Mouse (Mus musculus) hindbrain, embryonic 14.5 days (tissue): ENCODE results near the gene Treml1. TPM values are rescaled to one million over a fixed set of nuclear protein-coding genes. Genes with fewer than 3 reads are reported as not detected.

Experiments
- ATAC-seq: fragments of 200-750 bp; cut with Nextera tagmentation; 2 replicates; pipeline ENCODE4 v1.8.0; 2017; ENCODE audit warnings: moderate number of reproducible peaks, mild to moderate bottlenecking, moderate TSS enrichment, moderate library complexity; ENCODE audit not compliant: low FRiP score
- DNase-seq: peaks from one replicate; pipeline ENCODE4 v3.0.0-alpha.2; 2015; ENCODE audit warnings: low spot score
- H3K27ac ChIP-seq: fragments of 300-500 bp; sonication (generic); 2 replicates; pipeline ENCODE4 v1.5.1; 2014; ENCODE audit warnings: mild to moderate bottlenecking, moderate library complexity
- H3K27me3 ChIP-seq: fragments of 300-500 bp; sonication (generic); 2 replicates; pipeline ENCODE4 v1.6.1; 2014; ENCODE audit warnings: mild to moderate bottlenecking, low read length, mixed read lengths; ENCODE audit not compliant: control insufficient read depth, insufficient read depth
- H3K36me3 ChIP-seq: fragments of 300-500 bp; sonication (generic); replicated peaks from 2 replicates; pipeline ENCODE4 v1.6.1; 2014; ENCODE audit not compliant: control insufficient read depth, insufficient read depth
- H3K4me1 ChIP-seq: fragments of 300-500 bp; sonication (generic); replicated peaks from 2 replicates; pipeline ENCODE4 v1.6.1; 2014; ENCODE audit warnings: antibody characterized with exemption, low read length, mixed read lengths; ENCODE audit not compliant: control insufficient read depth, insufficient read depth
- H3K4me2 ChIP-seq: fragments of 300-500 bp; sonication (generic); replicated peaks from 2 replicates; pipeline ENCODE4 v1.6.1; 2014; ENCODE audit warnings: mild to moderate bottlenecking, moderate library complexity
- H3K4me3 ChIP-seq: fragments of 300-500 bp; sonication (generic); replicated peaks from 2 replicates; pipeline ENCODE4 v1.5.1; 2014; ENCODE audit warnings: mild to moderate bottlenecking, low read length
- H3K9ac ChIP-seq: fragments of 300-500 bp; sonication (generic); 2 replicates; pipeline ENCODE4 v1.6.1; 2014
- H3K9me3 ChIP-seq: fragments of 300-500 bp; sonication (generic); 2 replicates; pipeline ENCODE4 v1.6.1; 2016; ENCODE audit warnings: low read length; ENCODE audit not compliant: control insufficient read depth
- WGBS: fragments of 180-500 bp; shearing (Covaris S2); extraction: QIAGEN DNeasy Blood & Tissue Kit; methylation state at CpG from one replicate; pipeline ENCODE4 v1.1.7; 2014; 5-methylcytosine and 5-hydroxymethylcytosine counted together
- polyA plus RNA-seq: library from polyadenylated mRNA; unstranded; fragments of >200 nt; fragmentation: Nextera tagmentation; extraction: Ambion mirVana; gene quantifications from 2 replicates; pipeline ENCODE4 v1.2.1, GENCODE M21; 2014

Treml1 gene
- polyA plus RNA-seq, 1 experiment from 2014 or later: 0.37 TPM

DNA sequence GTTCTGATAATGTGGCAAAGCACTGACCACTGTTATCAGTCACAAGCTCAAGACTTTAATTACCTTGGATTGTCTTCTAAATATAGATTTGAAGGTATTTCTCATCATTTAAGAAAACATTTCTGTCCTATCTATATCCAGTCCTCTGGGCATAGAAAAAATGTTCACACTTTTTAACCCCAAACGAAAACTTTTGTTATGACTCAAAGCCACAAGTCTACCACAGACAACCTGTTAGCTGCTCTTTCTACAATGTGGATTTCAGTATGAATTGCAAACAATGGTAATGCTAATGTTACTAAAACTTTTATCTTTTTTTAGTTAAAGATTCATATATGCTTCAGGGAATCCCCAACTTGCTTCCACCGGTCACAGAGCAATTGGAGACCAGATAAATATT, 27.2 kb upstream of the Treml1 start:
- Histone ChIP-seq H3K9me3 (no peaks in the 10 kb centered on the region), H3K4me1 (no peaks in the 10 kb centered on the region), H3K27ac (no peak overlapping the region), H3K4me3 (no peak overlapping the region), H3K9ac (no peak overlapping the region), H3K27me3 (no peaks in the 10 kb centered on the region), H3K4me2 (no peak overlapping the region), H3K36me3 (no peaks in the 10 kb centered on the region)
- no peak for DNase-seq
- WGBS: 93% methylated on average over 2 of the region's 2 CpGs
- ATAC-seq: no peak

DNA sequence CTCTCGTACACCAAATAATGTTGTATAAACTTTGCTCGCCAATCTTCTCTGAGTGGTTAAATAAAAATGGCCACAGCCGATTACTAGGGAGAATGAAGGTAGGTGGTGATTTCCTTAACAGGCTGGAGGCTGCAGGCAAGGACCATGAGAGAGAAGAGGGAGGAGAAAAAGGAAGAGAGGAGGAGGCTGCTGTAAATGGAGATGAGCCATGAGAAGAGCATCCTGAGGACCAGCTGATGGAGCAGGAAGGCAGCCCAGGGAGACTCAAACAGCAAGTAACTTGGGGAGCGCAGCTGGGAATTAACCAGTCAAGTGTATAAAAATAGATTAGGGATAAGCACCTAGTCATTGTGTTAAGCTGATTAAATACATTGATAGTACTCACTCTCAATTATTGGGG, 25.5 kb upstream of the Treml1 start:
- Histone ChIP-seq H3K36me3 (no peaks in the 10 kb centered on the region), H3K9ac (no peak overlapping the region), H3K27ac (no peak overlapping the region), H3K4me2 (no peak overlapping the region), H3K9me3 (no peaks in the 10 kb centered on the region), H3K27me3 (no peaks in the 10 kb centered on the region), H3K4me3 (no peak overlapping the region), H3K4me1 (no peaks in the 10 kb centered on the region)
- DNase-seq (no peak), ATAC-seq (no peak)
- WGBS: 95% methylated on average over 4 of the region's 4 CpGs

DNA sequence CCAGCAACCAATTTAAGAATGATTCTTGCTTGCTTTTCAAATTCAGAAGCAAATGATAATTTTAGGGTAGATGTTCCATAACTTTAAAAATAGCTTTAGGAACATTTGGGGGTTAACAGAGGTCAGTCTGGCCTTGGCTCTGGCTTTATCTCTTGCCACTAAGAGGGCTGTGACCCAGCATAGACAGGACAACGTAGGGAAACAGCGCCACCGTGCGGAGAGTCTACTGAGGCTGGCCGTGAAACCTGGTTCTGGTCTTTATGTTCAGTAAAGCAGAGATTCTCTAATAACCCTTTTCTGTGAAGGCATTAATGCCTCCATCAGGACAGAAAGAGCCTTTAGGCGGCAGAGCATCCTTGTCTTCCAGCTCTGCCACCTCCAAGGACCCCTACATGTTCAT, 22.9 kb upstream of the Treml1 start:
- H3K36me3 ChIP-seq: no peaks in the 10 kb centered on the region
- H3K27ac ChIP-seq: no peak overlapping the region
- ATAC-seq (no peak), DNase-seq (peak; percentile 77)
- H3K27me3 ChIP-seq: no peaks in the 10 kb centered on the region
- no peaks in the 10 kb centered on the region for H3K9me3 ChIP-seq
- H3K4me3 ChIP-seq: no peak overlapping the region
- H3K4me1 ChIP-seq: no peaks in the 10 kb centered on the region
- WGBS: 4% methylated on average over 6 of the region's 6 CpGs
- no peak overlapping the region for H3K4me2 ChIP-seq
- no peak overlapping the region for H3K9ac ChIP-seq

DNA sequence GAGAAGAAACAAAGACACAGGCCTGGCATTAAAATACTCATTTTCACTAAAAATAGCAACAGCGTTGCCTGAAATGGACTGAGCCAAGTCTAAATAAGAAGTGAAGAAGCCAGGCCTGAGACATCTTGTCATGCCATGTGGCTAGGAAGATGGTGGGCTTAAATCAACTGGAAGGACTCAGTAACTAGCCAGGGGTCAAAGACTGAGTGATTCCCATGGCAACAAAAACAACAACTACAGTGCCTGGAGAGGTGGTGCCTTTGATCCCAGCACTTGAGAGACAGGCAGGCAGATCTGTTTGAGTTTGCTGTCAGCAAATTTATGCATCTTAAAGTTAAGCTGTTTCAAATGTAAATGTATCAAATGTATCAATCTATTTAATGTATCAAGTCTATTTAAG, 19.4 kb upstream of the Treml1 start:
- Histone ChIP-seq H3K4me3 (no peak overlapping the region), H3K4me1 (no peaks in the 10 kb centered on the region), H3K36me3 (no peaks in the 10 kb centered on the region), H3K9me3 (no peaks in the 10 kb centered on the region), H3K9ac (no peak overlapping the region), H3K4me2 (no peak overlapping the region), H3K27me3 (no peaks in the 10 kb centered on the region), H3K27ac (no peak overlapping the region)
- DNase-seq (no peak), ATAC-seq (no peak)
- WGBS: 88% methylated on average over 1 of the region's 1 CpGs

DNA sequence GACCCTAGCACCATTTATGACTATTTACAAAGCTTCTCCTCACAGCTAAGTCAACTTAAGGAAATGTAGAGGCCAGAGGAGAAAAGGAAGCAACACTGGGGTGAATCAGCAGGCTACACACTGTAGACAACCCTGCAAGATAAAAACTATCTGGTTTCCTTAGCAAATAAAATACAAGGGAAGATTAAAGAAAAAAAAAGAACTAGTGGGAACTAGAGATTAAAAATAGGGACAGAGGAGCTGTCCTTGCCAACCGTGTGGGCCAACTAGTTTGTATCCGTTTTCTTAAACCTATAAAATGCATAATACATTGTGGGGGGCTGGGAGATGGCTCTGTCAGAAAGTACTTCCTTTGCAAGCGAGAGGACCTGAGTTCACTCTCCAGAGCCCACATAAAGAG, 17.8 kb upstream of the Treml1 start:
- no peak overlapping the region for H3K4me3 ChIP-seq
- ATAC-seq: no peak
- H3K4me2 ChIP-seq: no peak overlapping the region
- H3K36me3 ChIP-seq: no peaks in the 10 kb centered on the region
- H3K9ac ChIP-seq: no peak overlapping the region
- H3K9me3 ChIP-seq: no peaks in the 10 kb centered on the region
- no peak overlapping the region for H3K27ac ChIP-seq
- no peaks in the 10 kb centered on the region for H3K4me1 ChIP-seq
- no peaks in the 10 kb centered on the region for H3K27me3 ChIP-seq
- no peak for DNase-seq
- WGBS: 91% methylated on average over 3 of the region's 3 CpGs

DNA sequence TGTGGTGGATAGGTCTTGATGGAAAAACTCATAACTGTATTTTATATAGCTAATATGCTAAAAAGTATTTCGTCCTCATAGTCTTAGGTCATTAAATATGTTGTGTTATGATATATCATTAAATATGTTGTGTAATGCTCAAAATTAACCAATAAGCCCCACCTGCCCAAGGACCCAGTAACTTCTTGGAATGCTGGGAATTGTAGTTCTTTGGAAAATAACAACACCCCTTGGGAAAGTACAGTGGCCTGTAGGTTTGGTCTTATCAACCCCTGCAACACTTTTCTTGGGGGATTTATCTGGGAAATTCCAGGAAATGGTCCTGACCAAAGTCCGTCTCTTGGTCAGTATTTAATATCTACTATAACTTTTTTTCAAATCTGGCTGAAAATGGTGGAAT, 16.7 kb upstream of the Treml1 start:
- ATAC-seq: no peak
- Histone ChIP-seq H3K27me3 (no peaks in the 10 kb centered on the region), H3K27ac (no peak overlapping the region)

DNA sequence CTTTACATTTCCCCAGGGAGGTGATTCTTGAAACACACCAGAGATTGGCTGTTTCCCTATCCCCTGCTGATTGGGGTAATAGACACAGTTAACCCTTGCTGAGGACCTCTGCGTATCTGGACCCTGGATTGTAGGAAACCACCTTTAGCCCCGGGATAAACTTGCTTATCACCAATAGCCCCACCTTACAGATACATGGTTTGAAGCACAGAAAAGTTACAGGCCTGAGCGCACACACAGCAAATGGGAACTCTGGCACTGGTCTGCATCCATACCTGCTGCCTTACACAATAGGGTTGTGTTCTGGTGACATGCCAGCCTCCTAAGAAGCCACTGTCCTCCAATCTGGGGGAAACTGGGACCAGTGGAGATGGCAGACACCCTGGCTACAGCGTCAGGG, 13.9 kb upstream of the Treml1 start:
- Histone ChIP-seq H3K4me3 (no peak overlapping the region), H3K9ac (no peak overlapping the region), H3K4me1 (no peaks in the 10 kb centered on the region), H3K36me3 (no peaks in the 10 kb centered on the region), H3K27ac (no peak overlapping the region), H3K9me3 (no peaks in the 10 kb centered on the region), H3K27me3 (no peaks in the 10 kb centered on the region), H3K4me2 (no peak overlapping the region)
- no peak for ATAC-seq
- DNase-seq: no peak
- 80% methylated on average over 4 of the region's 4 CpGs for WGBS

More for the DNA sequence above, 16.7 kb upstream of the Treml1 start:
- H3K4me3 ChIP-seq: no peak overlapping the region
- no peaks in the 10 kb centered on the region for H3K4me1 ChIP-seq
- no peak overlapping the region for H3K4me2 ChIP-seq
- no peak overlapping the region for H3K9ac ChIP-seq
- H3K9me3 ChIP-seq: no peaks in the 10 kb centered on the region
- H3K36me3 ChIP-seq: no peaks in the 10 kb centered on the region
- no peak for DNase-seq
- 92% methylated on average over 2 of the region's 2 CpGs for WGBS

DNA sequence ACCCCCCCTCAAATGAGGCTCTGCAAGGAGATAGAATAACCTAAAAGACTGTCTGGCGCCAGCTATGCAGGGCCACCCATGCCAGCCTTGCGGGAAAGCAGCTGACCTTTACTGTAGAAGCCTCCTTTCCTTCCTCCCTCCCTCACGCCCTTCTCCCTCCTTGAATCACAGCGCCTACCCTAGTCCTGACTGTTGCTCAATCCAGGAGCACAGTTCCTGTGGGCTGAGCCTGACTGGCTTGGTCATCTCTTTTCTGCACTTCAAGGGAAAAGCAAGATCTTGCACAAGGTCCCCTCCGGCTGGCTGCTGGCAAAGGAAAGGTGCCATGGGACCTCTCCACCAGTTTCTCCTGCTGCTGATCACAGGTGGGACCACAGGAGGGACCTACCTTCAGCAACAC, 13.5 kb upstream of the Treml1 start, which contains the start of gene Trem2:
TSS of gene Trem2 (plus strand) at position 171 of the 400 bp plus-strand sequence.
- ATAC-seq: no peak
- WGBS: 82% methylated on average over 5 of the region's 5 CpGs
- H3K36me3 ChIP-seq: no peaks in the 10 kb centered on the region

DNA sequence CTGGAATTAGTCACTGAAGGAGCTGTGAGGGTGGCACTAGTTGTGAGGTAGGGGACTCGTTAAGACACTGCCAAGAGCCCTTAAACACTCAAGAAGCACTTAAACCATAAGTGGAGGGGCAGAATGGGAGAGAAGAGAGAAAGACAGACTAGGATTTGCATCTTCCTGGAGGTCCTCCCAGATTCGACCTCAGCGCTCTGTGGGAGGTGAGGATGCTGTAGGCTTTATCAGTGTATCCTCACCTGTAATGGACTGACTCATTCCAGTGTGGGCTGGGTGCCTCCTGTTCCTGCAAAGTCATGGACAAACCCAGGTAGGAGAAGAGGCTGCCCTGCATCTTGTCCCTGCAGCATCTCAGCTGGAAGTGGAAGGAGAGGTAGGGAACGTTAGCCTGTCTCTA, 12.9 kb upstream of the Treml1 start:
- no peak overlapping the region for H3K4me2 ChIP-seq
- WGBS: 82% methylated on average over 4 of the region's 4 CpGs
- H3K9me3 ChIP-seq: no peaks in the 10 kb centered on the region
- no peaks in the 10 kb centered on the region for H3K27me3 ChIP-seq
- H3K4me3 ChIP-seq: no peak overlapping the region
- H3K36me3 ChIP-seq: no peaks in the 10 kb centered on the region
- H3K9ac ChIP-seq: no peak overlapping the region
- DNase-seq (no peak), ATAC-seq (no peak)
- no peak overlapping the region for H3K27ac ChIP-seq
- no peaks in the 10 kb centered on the region for H3K4me1 ChIP-seq

More for the DNA sequence above, 13.5 kb upstream of the Treml1 start, which contains the start of gene Trem2:
- no peak for DNase-seq
- Histone ChIP-seq H3K27ac (no peak within 1 kb of the TSS), H3K9me3 (no peaks in the 10 kb centered on the region), H3K4me1 (no peaks in the 10 kb centered on the region), H3K4me2 (no peak within 1 kb of the TSS), H3K9ac (no peak within 1 kb of the TSS), H3K27me3 (no peaks in the 10 kb centered on the region), H3K4me3 (no peak within 1 kb of the TSS)

DNA sequence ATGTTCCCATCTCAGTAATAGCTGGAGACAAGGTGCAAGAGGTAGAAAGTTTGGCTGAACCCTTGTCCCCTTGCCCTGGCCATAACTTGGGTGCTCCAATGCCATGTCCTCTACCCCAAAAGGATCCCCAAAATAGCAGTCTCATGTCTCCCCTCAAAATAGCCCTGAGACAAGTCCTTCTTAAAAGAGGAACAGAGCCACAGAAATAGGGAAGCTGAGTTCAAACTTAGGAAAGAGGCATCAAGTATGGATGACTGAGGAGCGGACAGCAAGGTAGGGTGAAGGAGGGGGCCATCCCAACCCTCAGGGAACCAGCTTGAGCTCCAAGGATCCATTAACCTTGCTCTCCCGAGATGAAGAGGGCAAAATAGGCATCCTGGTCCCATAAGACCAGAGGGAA, 12.4 kb upstream of the Treml1 start:
- no peak overlapping the region for H3K4me2 ChIP-seq
- H3K27me3 ChIP-seq: no peaks in the 10 kb centered on the region
- no peak for DNase-seq
- H3K9me3 ChIP-seq: no peaks in the 10 kb centered on the region
- H3K4me3 ChIP-seq: no peak overlapping the region
- H3K27ac ChIP-seq: no peak overlapping the region
- 76% methylated on average over 2 of the region's 2 CpGs for WGBS
- H3K36me3 ChIP-seq: no peaks in the 10 kb centered on the region
- ATAC-seq: no peak
- H3K4me1 ChIP-seq: no peaks in the 10 kb centered on the region
- H3K9ac ChIP-seq: no peak overlapping the region
